Mouse (Mus musculus) lung, embryonic 15.5 days (tissue): ENCODE data around the gene Fgd6. TPM values are rescaled to one million over a fixed set of nuclear protein-coding genes. Genes with fewer than 3 reads are reported as not detected.
A peak's percentile ranks its signal among the peaks of the same experiment; 100 is the strongest.

Experiments
- ATAC-seq: fragments of 200-750 bp; cut with Nextera tagmentation; 2 replicates; pipeline ENCODE4 v1.8.0; 2017; ENCODE audit warnings: moderate number of reproducible peaks, borderline replicate concordance; ENCODE audit not compliant: low FRiP score, low TSS enrichment; ENCODE audit errors: extremely low read depth
- H3K27ac ChIP-seq: fragments of 300-500 bp; sonication (generic); 2 replicates; pipeline ENCODE4 v1.5.1; 2015; ENCODE audit warnings: moderate library complexity, mild to moderate bottlenecking, inconsistent platforms
- H3K27me3 ChIP-seq: fragments of 300-500 bp; sonication (generic); 2 replicates; pipeline ENCODE4 v1.6.1; 2015; ENCODE audit warnings: inconsistent platforms
- H3K36me3 ChIP-seq: fragments of 300-500 bp; sonication (generic); 2 replicates; pipeline ENCODE4 v1.6.1; 2015; ENCODE audit warnings: inconsistent platforms
- H3K4me1 ChIP-seq: fragments of 300-500 bp; sonication (generic); 2 replicates; pipeline ENCODE4 v1.6.1; 2015; ENCODE audit warnings: inconsistent platforms
- H3K4me2 ChIP-seq: fragments of 300-500 bp; sonication (generic); 2 replicates; pipeline ENCODE4 v1.6.1; 2015; ENCODE audit warnings: inconsistent platforms, mild to moderate bottlenecking, moderate library complexity
- H3K4me3 ChIP-seq: fragments of 300-500 bp; sonication (generic); 2 replicates; pipeline ENCODE4 v1.5.1; 2015; ENCODE audit warnings: mild to moderate bottlenecking, inconsistent platforms
- H3K9ac ChIP-seq: fragments of 300-500 bp; sonication (generic); 2 replicates; pipeline ENCODE4 v1.6.1; 2015; ENCODE audit warnings: inconsistent platforms
- H3K9me3 ChIP-seq: fragments of 300-500 bp; sonication (generic); 2 replicates; pipeline ENCODE4 v1.6.1; 2016; ENCODE audit warnings: inconsistent platforms
- WGBS: fragments of 180-500 bp; shearing (Covaris S2); methylation state at CpG from one replicate; pipeline ENCODE4 v1.1.7; 2015; 5-methylcytosine and 5-hydroxymethylcytosine counted together
- polyA plus RNA-seq: library from polyadenylated mRNA; unstranded; fragments of >200 nt; fragmentation: Nextera tagmentation; extraction: Ambion mirVana; gene quantifications from 2 replicates; pipeline ENCODE4 v1.2.1, GENCODE M21; 2015

The Fgd6 gene
- polyA plus RNA-seq, 1 experiment from 2014 or later, result 3.2 TPM

- WGBS, result 88% methylated on average over 11 of the region's 11 CpGs
- H3K4me2 ChIP-seq, result no peak overlapping the region
- no peak for ATAC-seq
- no peaks in the 10 kb centered on the region for H3K9me3 ChIP-seq
- H3K4me1 ChIP-seq, result peaks cover 6% of the 10 kb centered on the region; the same call in 1 of the 2 replicates
- H3K27ac ChIP-seq, result no peak overlapping the region
- no peak overlapping the region for H3K4me3 ChIP-seq
- peaks cover 66% of the 10 kb centered on the region for H3K36me3 ChIP-seq
- no peaks in the 10 kb centered on the region for H3K27me3 ChIP-seq
- H3K9ac ChIP-seq, result no peak overlapping the region
Observed at GRCm38 (mm10) chr10:94167051-94167750, 131.4 kb downstream of the Fgd6 start.

GRCm38 (mm10) chr10:94171440-94172130, 135.8 kb downstream of the Fgd6 start:
- 42% methylated on average over 12 of the region's 12 CpGs for WGBS
- 0 out of 2 replicates have a peak overlapping the region, but pooled peaks have one; percentile 24 for H3K27ac ChIP-seq
- H3K4me2 ChIP-seq, result no peak overlapping the region
- H3K4me3 ChIP-seq, result no peak overlapping the region
- H3K9ac ChIP-seq, result no peak overlapping the region
- ATAC-seq, result no peak
- H3K27me3 ChIP-seq, result no peaks in the 10 kb centered on the region
- peaks cover 74% of the 10 kb centered on the region for H3K36me3 ChIP-seq
- H3K4me1 ChIP-seq, result peaks cover 6% of the 10 kb centered on the region; the same call in 1 of the 2 replicates
- no peaks in the 10 kb centered on the region for H3K9me3 ChIP-seq

- Histone ChIP-seq H3K27me3 (no peaks in the 10 kb centered on the region), H3K9ac (no peak overlapping the region), H3K27ac (no peak overlapping the region), H3K4me1 (peaks cover 6% of the 10 kb centered on the region; the same call in 1 of the 2 replicates), H3K4me2 (no peak overlapping the region), H3K9me3 (no peaks in the 10 kb centered on the region), H3K36me3 (peaks cover 70% of the 10 kb centered on the region), H3K4me3 (no peak overlapping the region)
- no peak for ATAC-seq
- 76% methylated on average over 11 of the region's 11 CpGs for WGBS
Observed at GRCm38 (mm10) chr10:94172137-94172536, 136.3 kb downstream of the Fgd6 start.

- peaks cover 65% of the 10 kb centered on the region for H3K36me3 ChIP-seq
Observed at GRCm38 (mm10) chr10:94172706-94173105, 136.9 kb downstream of the Fgd6 start.

GRCm38 (mm10) chr10:94174652-94175051, 138.9 kb downstream of the Fgd6 start:
- WGBS, result 70% methylated on average over 7 of the region's 7 CpGs
- Histone ChIP-seq H3K27me3 (no peaks in the 10 kb centered on the region), H3K9ac (no peak overlapping the region), H3K4me3 (no peak overlapping the region), H3K4me1 (peaks cover 6% of the 10 kb centered on the region; the same call in 1 of the 2 replicates), H3K9me3 (no peaks in the 10 kb centered on the region), H3K27ac (no peak overlapping the region), H3K36me3 (peaks cover 45% of the 10 kb centered on the region), H3K4me2 (no peak overlapping the region)
- ATAC-seq, result no peak

More at GRCm38 (mm10) chr10:94172706-94173105, 136.9 kb downstream of the Fgd6 start:
- 82% methylated on average over 6 of the region's 6 CpGs for WGBS
- ATAC-seq, result no peak
- Histone ChIP-seq H3K27ac (no peak overlapping the region), H3K4me1 (peaks cover 6% of the 10 kb centered on the region; the same call in 1 of the 2 replicates), H3K4me2 (no peak overlapping the region), H3K27me3 (no peaks in the 10 kb centered on the region), H3K9ac (no peak overlapping the region), H3K4me3 (no peak overlapping the region), H3K9me3 (no peaks in the 10 kb centered on the region)

GRCm38 (mm10) chr10:94183199-94183598, 147.4 kb downstream of the Fgd6 start:
- no peak overlapping the region for H3K4me3 ChIP-seq
- no peaks in the 10 kb centered on the region for H3K27me3 ChIP-seq
- no peaks in the 10 kb centered on the region for H3K4me1 ChIP-seq
- no peak overlapping the region for H3K9ac ChIP-seq
- WGBS, result 39% methylated on average over 4 of the region's 4 CpGs
- H3K4me2 ChIP-seq, result no peak overlapping the region
- peaks cover 10% of the 10 kb centered on the region for H3K36me3 ChIP-seq
- ATAC-seq, result no peak
- H3K9me3 ChIP-seq, result no peaks in the 10 kb centered on the region
- no peak overlapping the region for H3K27ac ChIP-seq

Other genes starting within 250 kb of the Fgd6 start
- gene Usp44, start 204.4 kb upstream of the Fgd6 start, polyA plus RNA-seq, result 0.29 and 0.30 TPM in 2 replicates
- gene Metap2, start 138.9 kb upstream of the Fgd6 start, polyA plus RNA-seq, result 172 and 180 TPM in 2 replicates
- 27.8 TPM in 2 replicates for gene Vezt, start 184 bp upstream of the Fgd6 start, polyA plus RNA-seq
- 7.7 and 8.8 TPM in 2 replicates for gene Nr2c1, start 112.0 kb downstream of the Fgd6 start, polyA plus RNA-seq
- 294 and 339 TPM in 2 replicates for gene Ndufa12, start 162.7 kb downstream of the Fgd6 start, polyA plus RNA-seq